Comparison of ENCODE assay signal across 8 mouse cellular contexts in the genomic region with DNA sequence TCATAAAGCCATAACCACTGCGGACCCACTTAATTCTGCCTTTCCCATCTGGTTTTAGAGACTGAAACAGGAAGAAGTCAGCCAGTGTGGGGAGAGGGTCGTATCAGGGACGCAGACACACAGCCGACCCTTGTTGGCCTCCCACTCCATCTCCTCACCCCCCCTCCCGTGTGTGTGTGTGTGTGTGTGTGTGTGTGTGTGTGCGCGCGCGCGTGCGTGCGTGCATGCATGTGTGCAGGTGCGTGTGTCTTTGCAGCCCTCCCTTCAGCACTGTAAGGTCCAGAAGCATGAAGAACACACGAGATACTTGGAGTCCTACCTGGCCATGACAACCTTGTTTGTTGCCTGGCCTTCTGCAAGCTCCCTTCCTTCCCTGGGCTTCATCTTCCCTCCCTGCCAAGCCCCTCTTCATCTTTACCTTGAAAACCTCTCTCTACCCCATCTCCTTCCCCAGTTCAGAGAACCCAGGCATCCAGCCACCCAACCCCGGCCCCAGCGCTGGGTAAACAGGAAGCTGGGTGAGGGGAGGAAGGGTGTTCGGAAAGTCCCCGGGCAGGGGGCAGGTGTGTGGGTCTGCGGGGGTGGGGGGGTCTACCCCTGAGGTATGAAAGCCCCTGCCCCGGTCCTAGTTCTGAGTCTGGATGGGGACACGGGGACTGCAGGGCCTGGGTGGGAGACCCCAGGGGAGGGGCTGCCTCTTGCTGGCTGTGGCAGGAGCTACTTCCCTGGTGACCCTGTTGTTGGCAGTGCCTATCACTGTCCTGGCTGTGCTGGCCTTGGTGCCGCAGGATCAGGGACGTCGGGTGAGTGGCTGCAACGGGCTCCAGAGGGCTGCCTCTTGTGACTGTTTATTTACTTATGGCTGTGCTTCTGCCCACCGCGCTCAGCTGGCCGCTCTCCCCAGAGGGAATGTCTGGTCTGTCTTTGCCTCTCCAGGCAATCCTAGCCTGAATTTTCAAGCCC. TPM values are rescaled to one million over a fixed set of nuclear protein-coding genes. Genes with fewer than 3 reads are reported as not detected.
DNase-seq lines count a peak whose midpoint lies in the region; ATAC-seq lines count a peak whose summit lies in the region.

Gene Ltb (plus strand): TSS at position 559 of the 963 bp plus-strand sequence.

- no peak within 1 kb of the TSS for H3K27ac ChIP-seq in lung, embryonic 15.5 days

- ATAC-seq in hematopoietic stem cell, adult 5-6 weeks (replicated peaks in 1 of 2; ENCODE audit: insufficient read depth in 1 of 2, low FRiP score in 2 of 2, low TSS enrichment in 1 of 2, low read depth in 1 of 2, poor library complexity in 2 of 2, severe bottlenecking in 2 of 2): no peak
- ATAC-seq in lung, embryonic 15.5 days (ENCODE audit: borderline replicate concordance, extremely low read depth, low FRiP score, low TSS enrichment): 0 out of 2 replicates have a peak, but pooled peaks have one; percentile 23

- H3K9ac ChIP-seq in lung, embryonic 15.5 days: no peak within 1 kb of the TSS; the same call in 1 of the 2 replicates

- peak; percentile 77 to 86 for DNase-seq in spleen, adult 18-20 months
- no peak for DNase-seq in spleen, adult 12 weeks (ENCODE audit: low spot score)
- peak; percentile 93 to 94 for DNase-seq in spleen, postnatal 36 days (ENCODE audit: low spot score in 2 of 2)
- DNase-seq in right cerebral cortex, adult 2 months (ENCODE audit: low spot score in 2 of 2): no peak
- no peak for DNase-seq in frontal cortex, postnatal 10 days (ENCODE audit: low spot score in 2 of 2)
- DNase-seq in urinary bladder, postnatal 25 days (ENCODE audit: low spot score): no peak

- no peak within 1 kb of the TSS; the same call in 1 of the 2 replicates for H3K4me3 ChIP-seq in lung, embryonic 15.5 days

- no peaks in the 10 kb centered on the region for H3K9me3 ChIP-seq in lung, embryonic 15.5 days

- peak within 1 kb of the TSS; percentile 78 for H3K4me2 ChIP-seq in lung, embryonic 15.5 days

- no peaks in the 10 kb centered on the region for H3K36me3 ChIP-seq in lung, embryonic 15.5 days

- 40% methylated on average over 28 of the region's 28 CpGs for WGBS in lung, embryonic 15.5 days

- peaks cover 13% of the 10 kb centered on the region for H3K4me1 ChIP-seq in lung, embryonic 15.5 days

- peaks cover 48% of the 10 kb centered on the region for H3K27me3 ChIP-seq in lung, embryonic 15.5 days

RNA-seq across cellular contexts. Expression of gene Ltb, which starts in this region (rescaled TPM):
- total RNA-seq in hematopoietic stem cell, adult 5-6 weeks (2017): 31.4 and 64.0 TPM in 2 replicates
- 0.65 and 2.2 TPM in 2 replicates for polyA plus RNA-seq in lung, embryonic 15.5 days (2015; fragmentation: Nextera tagmentation; extraction: Ambion mirVana)

Comparison
In these comparisons a context has a peak if more than half of its experiments do, and no peak if none do; other contexts are left out.
1. DNase-seq: peak in spleen, adult 18-20 months (2 of 2) and spleen, postnatal 36 days (2 of 2); none in spleen, adult 12 weeks (single experiment), right cerebral cortex, adult 2 months (0 of 2), frontal cortex, postnatal 10 days (0 of 2) and urinary bladder, postnatal 25 days (single experiment).